Mouse (Mus musculus) liver, adult 2 months (tissue): ENCODE measurements at regions not wholly inside any gene's neighbourhood (a gene's known extent, or its start where the extent isn't known, plus 50 kb on each side); places are given as distances from the start of the nearest gene placed in this dataset.

ENCODE experiments used
- CTCF ChIP-seq: fragments of 200-500 bp; IDR thresholded peaks from 2 replicates; pipeline ENCODE4 v1.5.1; 2011; ENCODE audit warnings: low read depth, low read length, control low read depth
- POLR2A ChIP-seq: fragments of 200-500 bp; IDR thresholded peaks from 2 replicates; pipeline ENCODE4 v1.6.1; 2011; ENCODE audit warnings: low read length, control low read depth; ENCODE audit not compliant: insufficient read depth; ENCODE audit errors: extremely low read depth

DNA sequence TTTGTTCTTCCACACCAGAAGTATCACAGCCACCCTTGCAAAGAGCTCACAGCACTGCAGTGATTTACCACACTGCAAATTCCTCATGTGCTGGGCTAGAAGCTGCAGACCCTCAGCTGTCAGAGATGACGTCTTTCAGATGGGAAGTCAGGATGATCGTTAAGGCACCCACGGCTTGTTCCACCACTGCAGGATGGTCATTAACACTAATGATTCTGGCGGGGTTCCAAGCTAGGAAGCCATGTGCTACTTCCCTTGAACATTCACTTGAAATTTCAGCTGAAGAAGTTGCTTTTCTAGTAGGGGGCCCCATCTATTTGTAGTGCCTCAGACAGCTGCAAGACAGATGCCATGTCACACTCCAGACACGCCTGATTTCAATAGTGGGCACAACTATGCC, 181.8 kb upstream of the Gm10295 start:
- no peak for TF ChIP-seq POLR2A
- TF ChIP-seq CTCF: no peak
